Mouse (Mus musculus) brain, embryonic 14.5 days (tissue): ENCODE measurements around the gene Fank1.
A peak's percentile ranks its signal among the peaks of the same experiment; 100 is the strongest.

ENCODE experiments used
- CTCF ChIP-seq: fragments of 200-500 bp; IDR thresholded peaks from 2 replicates; pipeline ENCODE4 v1.5.1; 2012; ENCODE audit warnings: inconsistent platforms, mild to moderate bottlenecking, moderate library complexity, borderline replicate concordance; ENCODE audit not compliant: insufficient read depth, insufficient read length; ENCODE audit errors: extremely low read depth
- POLR2A ChIP-seq: fragments of 200-500 bp; IDR thresholded peaks from 2 replicates; pipeline ENCODE4 v1.6.1; 2012; ENCODE audit warnings: mild to moderate bottlenecking, inconsistent platforms, borderline replicate concordance; ENCODE audit not compliant: poor library complexity, insufficient read depth, insufficient read length, severe bottlenecking; ENCODE audit errors: extremely low read depth

DNA sequence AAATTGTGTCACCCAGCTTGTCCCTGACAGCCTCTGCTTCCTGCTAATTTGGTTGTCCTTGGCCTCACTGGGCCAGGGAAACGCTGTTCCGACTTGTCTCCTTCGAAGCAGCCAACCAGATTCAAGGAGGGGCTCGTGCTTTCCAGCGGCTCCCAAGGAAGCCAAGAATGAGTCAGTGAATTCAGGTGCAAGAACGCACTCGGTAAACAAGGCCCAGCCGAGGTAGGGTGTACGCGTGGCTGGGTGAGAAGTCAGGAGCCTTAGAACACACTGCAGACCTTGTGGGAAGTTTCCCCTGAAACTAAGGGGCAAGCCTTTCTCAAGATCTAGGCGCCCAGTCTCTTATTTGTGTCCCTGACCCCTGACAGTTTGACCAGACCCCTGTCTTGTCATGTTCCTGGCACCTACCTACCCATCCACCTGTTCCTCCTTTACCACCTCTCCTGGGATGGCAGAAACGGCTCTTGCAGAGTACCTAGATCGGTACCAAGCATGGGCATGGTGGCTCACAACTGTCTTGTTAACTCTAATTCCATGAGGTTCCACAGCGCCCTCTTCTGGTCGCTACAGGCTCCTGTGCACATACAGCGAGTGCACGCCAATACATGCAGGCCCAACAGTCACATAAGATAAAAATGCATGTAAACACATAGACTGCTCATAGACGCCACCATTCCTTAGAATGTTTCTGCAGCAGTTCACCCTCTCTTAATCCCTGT lies 6.2 kb downstream of the Fank1 start, which contains the start of gene Dhx32:
- TF ChIP-seq POLR2A (no peak), CTCF (peak; percentile 77)
